Mouse (Mus musculus): Measurements from ENCODE around the gene Rnf10.
"Not testable (repeated sequence)": the region's sequence is repeated elsewhere in the genome, so short reads cannot be mapped to it uniquely, and the experiment has no call there.

The Rnf10 gene

GRCm38 (mm10) chr5:115272812-115273548 lies at the start of gene Rnf10:
Rnf10 (minus strand) TSS chr5:115272898.
- in situ Hi-C loops (cut with MboI; ENCODE audit: low sequenced_read_pairs), result loop anchor here (10.0 kb wide), 1 partner anchor 172 kb away; no protein-coding TSS in a partner anchor

- in situ Hi-C loops (cut with MboI; ENCODE audit: low sequenced_read_pairs), result no loop called here
Observed at GRCm38 (mm10) chr5:115319004-115319940, 46.6 kb upstream of the Rnf10 start.

- in situ Hi-C loops (cut with MboI; ENCODE audit: low sequenced_read_pairs), result no loop called here
Observed at GRCm38 (mm10) chr5:115317645-115318328, 45.1 kb upstream of the Rnf10 start.

GRCm38 (mm10) chr5:115316968-115317644 lies 44.4 kb upstream of the Rnf10 start:
- in situ Hi-C loops (cut with MboI; ENCODE audit: low sequenced_read_pairs), result no loop called here

GRCm38 (mm10) chr5:115313668-115313943 lies 40.9 kb upstream of the Rnf10 start:
- in situ Hi-C loops (cut with MboI; ENCODE audit: low sequenced_read_pairs), result no loop called here

- in situ Hi-C loops (cut with MboI; ENCODE audit: low sequenced_read_pairs), result no loop called here
Observed at GRCm38 (mm10) chr5:115312816-115313667, 40.3 kb upstream of the Rnf10 start.

GRCm38 (mm10) chr5:115312354-115312753 lies 39.7 kb upstream of the Rnf10 start:
- in situ Hi-C loops (cut with MboI; ENCODE audit: low sequenced_read_pairs), result no loop called here

GRCm38 (mm10) chr5:115302190-115302589 lies 29.5 kb upstream of the Rnf10 start:
- in situ Hi-C loops (cut with MboI; ENCODE audit: low sequenced_read_pairs), result not testable (repeated sequence)

GRCm38 (mm10) chr5:115301615-115302014 lies 28.9 kb upstream of the Rnf10 start:
- in situ Hi-C loops (cut with MboI; ENCODE audit: low sequenced_read_pairs), result no loop called here

GRCm38 (mm10) chr5:115300792-115301614 lies 28.3 kb upstream of the Rnf10 start, which contains the start of gene Dynll1:
Dynll1 (minus strand) TSS chr5:115300999.
- in situ Hi-C loops (cut with MboI; ENCODE audit: low sequenced_read_pairs), result no loop called here

GRCm38 (mm10) chr5:115300035-115300744 lies 27.5 kb upstream of the Rnf10 start:
- in situ Hi-C loops (cut with MboI; ENCODE audit: low sequenced_read_pairs), result no loop called here

- in situ Hi-C loops (cut with MboI; ENCODE audit: low sequenced_read_pairs), result no loop called here
Observed at GRCm38 (mm10) chr5:115296347-115296746, 23.6 kb upstream of the Rnf10 start.

GRCm38 (mm10) chr5:115294173-115294572 lies 21.5 kb upstream of the Rnf10 start:
- in situ Hi-C loops (cut with MboI; ENCODE audit: low sequenced_read_pairs), result no loop called here

GRCm38 (mm10) chr5:115284735-115285134 lies 12.0 kb upstream of the Rnf10 start:
- in situ Hi-C loops (cut with MboI; ENCODE audit: low sequenced_read_pairs), result no loop called here

- in situ Hi-C loops (cut with MboI; ENCODE audit: low sequenced_read_pairs), result no loop called here
Observed at GRCm38 (mm10) chr5:115280050-115280687, 7.5 kb upstream of the Rnf10 start.

- in situ Hi-C loops (cut with MboI; ENCODE audit: low sequenced_read_pairs), result loop anchor here (10.0 kb wide), 1 partner anchor 165 kb away; no protein-coding TSS in a partner anchor
Observed at GRCm38 (mm10) chr5:115279226-115280049, 6.7 kb upstream of the Rnf10 start, which contains the start of gene Coq5. Coq5 (plus strand) TSS chr5:115279666.

- in situ Hi-C loops (cut with MboI; ENCODE audit: low sequenced_read_pairs), result loop anchor here (10.0 kb wide), 1 partner anchor 166 kb away; no protein-coding TSS in a partner anchor
Observed at GRCm38 (mm10) chr5:115278785-115279184, 6.1 kb upstream of the Rnf10 start.

Measured in CH12F3 (cell line).